ENCODE assay signal across 6 mouse cellular contexts in genomic region chr9:14447086-14447485, GRCm38 (mm10). TPM values are rescaled to one million over a fixed set of nuclear protein-coding genes. Genes with fewer than 3 reads are reported as not detected.
"Had no signal": no experiment of that assay in that cellular context is flagged by ENCODE, and none has a peak within 500 bp of the region (broad histone marks: within the 10 kb centered on the region; RNA-seq: fewer than 3 reads in every experiment).

No protein-coding gene starts in this region.

RNA-seq across cellular contexts. Expression of gene Kdm4d, which starts 53.2 kb away (rescaled TPM):
- total RNA-seq: heart, postnatal 10 days; heart, postnatal 14 days; heart, postnatal 25 days; heart, postnatal 36 days had no signal
- polyA plus RNA-seq: heart, embryonic 13.5 days; large intestine, adult 2 months had no signal
